Mouse (Mus musculus) embryonic fibroblast, embryonic 13.5 days (primary cell): ENCODE measurements at regions not wholly inside any gene's neighbourhood (a gene's known extent, or its start where the extent isn't known, plus 50 kb on each side); places are given as distances from the start of the nearest gene placed in this dataset.

ENCODE experiments used
- CTCF ChIP-seq: IDR thresholded peaks from 2 replicates; pipeline ENCODE4 v1.5.1; 2011; ENCODE audit warnings: mild to moderate bottlenecking, control low read depth, low read length, moderate library complexity, borderline replicate concordance; ENCODE audit not compliant: insufficient read depth
- POLR2A ChIP-seq: IDR thresholded peaks from 2 replicates; pipeline ENCODE4 v1.6.1; 2011; ENCODE audit warnings: low read depth, mild to moderate bottlenecking, control low read depth, low read length, moderate library complexity

DNA sequence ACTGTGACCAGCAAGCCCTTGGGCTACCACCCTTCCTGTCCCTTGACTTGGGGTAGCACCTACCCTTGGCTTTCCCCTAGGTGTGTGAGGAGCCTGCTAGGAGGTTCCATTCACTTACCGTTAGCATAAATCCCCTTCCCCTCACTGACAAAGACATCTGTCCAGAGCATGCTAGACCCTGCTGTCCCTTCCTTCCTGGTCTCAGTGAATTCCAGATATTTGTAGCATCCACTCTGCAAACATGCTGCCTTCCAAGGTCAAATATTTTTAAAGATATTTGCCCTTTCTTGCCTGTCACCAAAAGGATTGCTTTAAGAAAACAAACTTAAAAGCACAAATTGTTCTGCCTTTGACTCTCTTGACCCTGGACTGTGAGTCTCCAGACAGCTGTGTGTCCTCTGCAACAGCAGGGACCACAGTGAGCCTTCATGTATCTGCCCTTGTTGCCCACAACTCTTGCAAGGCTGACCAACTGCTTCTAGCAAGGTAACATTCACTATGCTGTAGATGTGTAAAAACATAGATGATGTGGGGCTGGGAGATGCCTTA lies 173.4 kb upstream of the Agap1 start:
- TF ChIP-seq POLR2A (no peak), CTCF (no peak)
